Mouse (Mus musculus) embryonic fibroblast, embryonic 13.5 days (primary cell): ENCODE data around the gene Tspan9.

Experiments
- CTCF ChIP-seq: IDR thresholded peaks from 2 replicates; pipeline ENCODE4 v1.5.1; 2011; ENCODE audit warnings: mild to moderate bottlenecking, control low read depth, low read length, moderate library complexity, borderline replicate concordance; ENCODE audit not compliant: insufficient read depth
- POLR2A ChIP-seq: IDR thresholded peaks from 2 replicates; pipeline ENCODE4 v1.6.1; 2011; ENCODE audit warnings: low read depth, mild to moderate bottlenecking, control low read depth, low read length, moderate library complexity

- TF ChIP-seq CTCF (no peak), POLR2A (no peak)
These were observed 12.7 kb downstream of the Tspan9 start for GRCm38 (mm10) chr6:128130686-128131085.
